ENCODE assay signal across 8 mouse cellular contexts in genomic region chr6:12315070-12315909, GRCm38 (mm10).
DNase-seq lines count a peak whose midpoint lies in the region; ATAC-seq and TF ChIP-seq lines count a peak whose summit lies in the region.
"Had no signal": no experiment of that assay in that cellular context is flagged by ENCODE, and none has a peak within 500 bp of the region (broad histone marks: within the 10 kb centered on the region; RNA-seq: fewer than 3 reads in every experiment).

No protein-coding gene starts in this region.

- H3K9ac ChIP-seq in limb, embryonic 13.5 days: no peak overlapping the region
- no peak overlapping the region for H3K9ac ChIP-seq in forebrain, embryonic 13.5 days
- no peak overlapping the region for H3K9ac ChIP-seq in limb, embryonic 14.5 days (ENCODE audit: low read depth, low read length, severe bottlenecking)
- H3K9ac ChIP-seq: liver, embryonic 15.5 days had no signal

- no peak for TF ChIP-seq POLR2A in limb, embryonic 14.5 days (IDR thresholded peaks at IDR 0.05; ENCODE audit: borderline replicate concordance, extremely low read depth, insufficient read depth, insufficient read length)

- 58% methylated on average over 7 of the region's 7 CpGs for WGBS in limb, embryonic 13.5 days
- 71% methylated on average over 7 of the region's 7 CpGs for WGBS in limb, embryonic 10.5 days
- 61% methylated on average over 7 of the region's 7 CpGs for WGBS in forebrain, embryonic 13.5 days
- 53% methylated on average over 7 of the region's 7 CpGs for WGBS in limb, embryonic 14.5 days

- no peak overlapping the region for H3K4me3 ChIP-seq in limb, embryonic 13.5 days
- no peak overlapping the region for H3K4me3 ChIP-seq in limb, embryonic 10.5 days
- H3K4me3 ChIP-seq in forebrain, embryonic 13.5 days: no peak overlapping the region
- H3K4me3 ChIP-seq in limb, embryonic 14.5 days (replicated peaks; ENCODE audit: low read length): no peak overlapping the region
- H3K4me3 ChIP-seq: liver, embryonic 15.5 days had no signal

- ATAC-seq in limb, embryonic 13.5 days (ENCODE audit: low FRiP score, low read depth): peak; percentile 61; the same call in 1 of the 2 replicates
- peak; percentile 62 for ATAC-seq in forebrain, embryonic 13.5 days
- ATAC-seq in limb, embryonic 14.5 days (ENCODE audit: low FRiP score, low read depth): peak; percentile 47; the same call in 1 of the 2 replicates

- no peaks in the 10 kb centered on the region for H3K9me3 ChIP-seq in limb, embryonic 13.5 days
- H3K9me3 ChIP-seq in limb, embryonic 10.5 days (replicated peaks): no peaks in the 10 kb centered on the region
- no peaks in the 10 kb centered on the region for H3K9me3 ChIP-seq in forebrain, embryonic 13.5 days (replicated peaks)
- no peaks in the 10 kb centered on the region for H3K9me3 ChIP-seq in limb, embryonic 14.5 days (ENCODE audit: control insufficient read depth, low read length)
- H3K9me3 ChIP-seq: liver, embryonic 15.5 days had no signal

- no peak overlapping the region for H3K27ac ChIP-seq in limb, embryonic 13.5 days
- no peak overlapping the region for H3K27ac ChIP-seq in limb, embryonic 10.5 days
- no peak overlapping the region for H3K27ac ChIP-seq in forebrain, embryonic 13.5 days
- no peak overlapping the region for H3K27ac ChIP-seq in limb, embryonic 14.5 days (replicated peaks; ENCODE audit: low read depth, low read length)
- H3K27ac ChIP-seq: liver, embryonic 15.5 days had no signal

- no peaks in the 10 kb centered on the region for H3K36me3 ChIP-seq in limb, embryonic 13.5 days
- H3K36me3 ChIP-seq in limb, embryonic 10.5 days: no peaks in the 10 kb centered on the region
- H3K36me3 ChIP-seq in forebrain, embryonic 13.5 days (ENCODE audit: poor library complexity, severe bottlenecking): no peaks in the 10 kb centered on the region
- no peaks in the 10 kb centered on the region for H3K36me3 ChIP-seq in limb, embryonic 14.5 days (ENCODE audit: control insufficient read depth, insufficient read depth, low read length)
- H3K36me3 ChIP-seq: liver, embryonic 15.5 days had no signal

- DNase-seq in limb, embryonic 10.5 days (ENCODE audit: low spot score): no peak
- peak; percentile 21 for DNase-seq in R1 (ENCODE audit: low read depth, low spot score)
- DNase-seq in limb, embryonic 14.5 days (ENCODE audit: low spot score): peak; percentile 55
- DNase-seq in thymus, postnatal 4 days: peak; percentile 27
- DNase-seq in ovary, adult 18-20 months (ENCODE audit: low spot score): no peak

- no peak overlapping the region for H3K4me2 ChIP-seq in limb, embryonic 13.5 days (replicated peaks)
- H3K4me2 ChIP-seq in forebrain, embryonic 13.5 days: no peak overlapping the region
- no peak overlapping the region for H3K4me2 ChIP-seq in limb, embryonic 14.5 days (replicated peaks; ENCODE audit: low read depth, low read length, severe bottlenecking)
- H3K4me2 ChIP-seq: liver, embryonic 15.5 days had no signal

- no peaks in the 10 kb centered on the region for H3K27me3 ChIP-seq in limb, embryonic 13.5 days
- no peaks in the 10 kb centered on the region for H3K27me3 ChIP-seq in limb, embryonic 10.5 days (ENCODE audit: low read depth, poor library complexity, severe bottlenecking)
- no peaks in the 10 kb centered on the region for H3K27me3 ChIP-seq in forebrain, embryonic 13.5 days
- no peaks in the 10 kb centered on the region for H3K27me3 ChIP-seq in limb, embryonic 14.5 days (ENCODE audit: control insufficient read depth, insufficient read depth, low read length)
- H3K27me3 ChIP-seq: liver, embryonic 15.5 days had no signal

- H3K4me1 ChIP-seq in limb, embryonic 13.5 days: no peaks in the 10 kb centered on the region
- H3K4me1 ChIP-seq in limb, embryonic 10.5 days: no peaks in the 10 kb centered on the region
- H3K4me1 ChIP-seq in forebrain, embryonic 13.5 days: no peaks in the 10 kb centered on the region
- no peaks in the 10 kb centered on the region for H3K4me1 ChIP-seq in limb, embryonic 14.5 days (ENCODE audit: control insufficient read depth, insufficient read depth, low read length)
- H3K4me1 ChIP-seq: liver, embryonic 15.5 days had no signal

Comparison
In these comparisons a context has a peak if more than half of its experiments do, and no peak if none do; other contexts are left out.
1. DNase-seq: peak in R1 (single experiment), limb, embryonic 14.5 days (single experiment) and thymus, postnatal 4 days (single experiment); none in limb, embryonic 10.5 days (single experiment) and ovary, adult 18-20 months (single experiment).
2. Peak in every context shown above with its lines, with median percentiles within 50 percentile points of each other: ATAC-seq.